Mouse (Mus musculus) bone marrow macrophage, adult 2 months (primary cell): Measurements from ENCODE around the gene Dnajb6. TPM values are rescaled to one million over a fixed set of nuclear protein-coding genes. Genes with fewer than 3 reads are reported as not detected.

Experiments
- H3K27ac ChIP-seq: 2 replicates; pipeline ENCODE4 v1.5.1; 2012; ENCODE audit warnings: low read depth, low read length; ENCODE audit not compliant: insufficient read depth
- H3K4me1 ChIP-seq: 2 replicates; pipeline ENCODE4 v1.6.1; 2012; ENCODE audit warnings: low read length; ENCODE audit not compliant: control insufficient read depth, insufficient read depth
- H3K4me3 ChIP-seq: 2 replicates; pipeline ENCODE4 v1.5.1; 2012; ENCODE audit warnings: mild to moderate bottlenecking, low read length, moderate library complexity; ENCODE audit not compliant: insufficient read depth
- CTCF ChIP-seq: IDR thresholded peaks from 2 replicates; pipeline ENCODE4 v1.5.1; 2012; ENCODE audit warnings: low read depth, mild to moderate bottlenecking, low read length, moderate library complexity
- POLR2A ChIP-seq: IDR thresholded peaks from 2 replicates; pipeline ENCODE4 v1.6.1; 2012; ENCODE audit warnings: mild to moderate bottlenecking, low read depth, low read length, borderline replicate concordance
- polyA plus RNA-seq: library from polyadenylated mRNA; stranded (reverse); fragments of >200 nt; gene quantifications from 2 replicates; pipeline ENCODE4 v1.2.4, GENCODE M21; 2012; ENCODE audit not compliant: missing spikeins, insufficient read depth, insufficient read length

The Dnajb6 gene
- polyA plus RNA-seq, 1 experiment: 112 TPM

GRCm38 (mm10) chr5:29864291-29864737, 128.8 kb downstream of the Dnajb6 start:
- H3K4me1 ChIP-seq: peaks cover 19% of the 10 kb centered on the region
- no peak overlapping the region for H3K4me3 ChIP-seq
- TF ChIP-seq CTCF (no peak), POLR2A (no peak)
- H3K27ac ChIP-seq: no peak overlapping the region

DNA sequence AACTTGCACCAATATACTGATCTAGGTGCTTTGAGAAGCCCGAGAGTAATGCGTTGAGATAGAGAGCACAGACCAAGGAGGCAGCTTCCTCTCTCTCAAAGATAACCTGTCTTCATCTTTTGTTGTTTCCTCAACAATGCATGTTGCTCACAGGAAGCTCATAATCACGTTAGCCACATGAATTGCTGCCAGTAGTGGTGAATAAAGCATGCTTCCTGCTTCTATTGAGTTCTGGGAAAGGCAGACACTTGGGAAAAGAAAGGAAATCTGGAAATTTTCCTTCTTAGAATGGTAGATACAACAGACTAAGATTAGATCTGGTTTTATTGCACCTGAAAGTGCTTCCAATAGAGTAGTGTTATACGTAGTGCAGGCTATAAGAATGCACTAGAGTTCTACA, 129.5 kb downstream of the Dnajb6 start:
- Histone ChIP-seq H3K27ac (no peak overlapping the region), H3K4me1 (peaks cover 19% of the 10 kb centered on the region), H3K4me3 (no peak overlapping the region)
- no peak for TF ChIP-seq CTCF
- TF ChIP-seq POLR2A: no peak

Other genes with a start within 250 kb of the Dnajb6 start
- 11.5 and 15.9 TPM in 2 replicates for gene Ube3c, start 166.4 kb upstream of the Dnajb6 start, polyA plus RNA-seq
- gene Gm5129, start 248 bp downstream of the Dnajb6 start, polyA plus RNA-seq: not detected in 2 replicates